Mouse (Mus musculus): Measurements from ENCODE around the gene Prss48.

- TF ChIP-seq POLR2A (IDR thresholded peaks at IDR 0.05; ENCODE audit: extremely low read depth, insufficient read depth, low read length) (no peak), CTCF (IDR thresholded peaks at IDR 0.05; ENCODE audit: extremely low read depth, insufficient read depth, low read length) (no peak)
These were observed 7.6 kb downstream of the Prss48 start for GRCm38 (mm10) chr3:85994645-85995044.
